Mouse (Mus musculus) urinary bladder, postnatal 10 days (tissue): Measurements from ENCODE around the gene Plxna4.

ENCODE experiments used
- DNase-seq: peaks from one replicate; pipeline ENCODE4 v3.0.0; 2022; ENCODE audit warnings: low spot score

Gene Plxna4

DNA sequence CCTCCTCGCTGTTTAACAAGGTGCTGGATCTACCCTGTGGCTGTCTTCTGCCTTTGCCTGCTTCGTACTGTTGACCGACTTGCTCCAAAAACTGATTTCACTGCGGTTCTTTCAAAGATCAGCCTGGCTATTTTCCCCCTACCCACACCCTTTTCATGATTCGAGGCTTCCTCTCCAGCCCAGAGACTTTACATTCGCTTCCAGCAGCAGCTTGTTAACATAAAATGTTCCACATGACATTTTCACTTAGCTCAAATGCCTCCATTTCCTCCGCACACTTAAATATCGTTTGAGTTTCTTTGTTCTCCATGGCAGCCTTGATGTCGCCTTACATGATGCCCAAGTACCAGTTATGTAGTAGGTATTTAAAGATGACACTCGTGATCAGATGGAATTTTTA lies 336.3 kb downstream of the Plxna4 start:
- no peak for DNase-seq

DNA sequence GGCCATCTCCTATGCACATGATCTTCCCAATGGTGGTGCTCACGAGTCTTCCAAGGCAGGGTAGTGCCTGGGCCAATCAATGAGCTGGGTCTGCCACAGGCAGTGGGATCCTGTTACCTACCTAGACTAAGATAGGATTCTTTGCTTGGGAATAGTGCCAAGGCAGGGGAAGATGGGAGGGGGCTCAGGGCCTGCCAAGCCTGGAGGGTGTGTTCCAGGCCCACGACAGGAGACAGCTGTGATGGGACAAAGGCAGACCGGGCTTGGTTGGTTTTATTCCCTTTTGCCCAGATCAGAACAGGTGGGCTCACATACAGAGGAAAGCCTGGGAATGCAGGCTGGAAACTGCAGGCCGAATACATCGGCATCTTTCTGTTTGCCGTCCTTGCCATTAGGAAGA lies 342.0 kb downstream of the Plxna4 start:
- DNase-seq: no peak

DNA sequence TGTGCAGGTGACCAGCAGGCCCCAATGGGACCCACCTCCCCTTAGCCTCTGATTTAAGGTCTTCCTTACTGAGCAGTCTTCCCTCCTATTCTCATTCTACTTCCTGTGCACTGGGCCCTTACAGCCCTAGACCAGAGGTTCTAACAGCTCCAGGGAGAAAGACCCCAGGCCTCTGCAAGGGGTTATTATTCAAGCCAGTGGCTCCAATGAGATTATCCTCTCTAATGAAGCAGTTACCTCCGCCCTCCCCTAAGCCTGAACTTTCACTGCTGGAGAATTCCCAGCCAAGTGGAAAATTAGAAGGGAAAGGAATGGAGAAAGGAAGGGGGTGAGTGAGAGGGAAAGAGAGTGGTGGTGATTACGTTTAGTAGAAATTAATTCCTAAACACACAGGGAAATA lies 345.0 kb downstream of the Plxna4 start:
- DNase-seq: no peak

DNA sequence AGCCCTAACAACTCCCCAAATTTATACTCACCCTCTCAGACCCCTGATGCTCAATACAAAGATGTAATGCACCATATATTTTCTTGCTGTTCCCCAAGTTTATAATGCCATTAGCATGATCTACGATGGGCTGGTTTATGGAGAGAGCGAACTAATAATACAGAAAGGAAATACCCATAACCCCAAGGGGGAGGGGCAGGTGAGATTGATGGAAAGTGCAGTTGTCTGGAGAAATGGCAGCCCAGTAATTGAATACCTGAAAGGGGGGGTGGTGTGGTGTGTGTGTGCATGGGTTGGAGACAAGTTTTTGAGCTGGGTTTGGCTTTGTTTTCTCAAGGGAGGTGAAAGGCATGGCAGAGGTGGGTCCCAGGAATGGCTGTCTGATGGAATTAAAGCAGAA lies 356.6 kb downstream of the Plxna4 start:
- no peak for DNase-seq

DNA sequence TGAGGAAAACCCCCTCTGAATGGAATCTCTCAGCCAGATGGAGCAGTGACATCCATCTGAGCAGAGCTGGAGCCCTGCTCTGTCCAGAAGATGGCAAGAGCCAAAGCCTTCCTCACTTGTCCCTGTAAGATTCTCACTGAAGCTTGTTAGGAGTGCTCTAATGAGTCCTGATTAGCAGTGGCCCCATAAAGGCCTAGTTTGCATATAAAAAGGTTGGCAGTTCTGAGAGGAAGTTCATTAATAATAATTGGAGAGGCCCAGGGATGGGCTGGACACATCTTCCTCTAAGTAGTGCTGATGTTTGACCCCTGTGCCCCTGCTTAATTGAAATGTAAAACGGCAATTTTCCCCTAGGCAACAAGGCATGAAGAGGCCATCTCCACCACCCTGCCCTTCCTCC lies 361.4 kb downstream of the Plxna4 start:
- no peak for DNase-seq

DNA sequence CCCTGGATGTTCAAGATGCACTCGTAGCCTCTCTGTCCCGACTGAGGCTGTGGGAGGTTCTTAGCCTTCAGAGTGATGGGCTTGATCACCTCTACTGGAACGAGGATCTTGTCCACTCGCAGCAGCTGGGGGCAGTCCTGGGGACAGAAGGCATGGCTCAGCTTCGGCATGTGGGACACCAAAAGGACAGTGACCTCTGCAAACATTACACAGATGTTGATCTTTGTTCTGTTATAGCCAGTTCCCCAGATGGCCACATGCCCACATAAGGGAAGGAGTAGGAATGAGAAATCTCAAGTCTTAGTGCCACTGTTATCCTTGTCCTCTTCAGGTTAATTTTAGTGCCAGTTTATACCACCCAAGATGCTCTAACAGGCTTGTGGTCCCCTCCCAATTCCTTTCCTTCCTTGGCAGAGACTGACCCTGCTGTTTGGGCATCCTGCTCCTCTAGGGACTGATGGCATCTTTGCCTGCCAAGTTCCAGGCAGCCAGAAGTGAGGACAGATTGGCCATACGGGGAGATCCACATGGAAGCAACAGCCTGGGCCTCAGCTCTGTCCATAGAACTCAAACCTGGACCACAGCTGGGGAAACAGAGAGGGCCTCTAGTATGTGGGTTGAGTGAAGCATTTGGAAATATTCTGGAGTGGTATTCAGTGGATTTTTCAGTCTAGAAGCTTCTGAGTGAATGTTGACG lies 363.8 kb downstream of the Plxna4 start:
- no peak for DNase-seq

DNA sequence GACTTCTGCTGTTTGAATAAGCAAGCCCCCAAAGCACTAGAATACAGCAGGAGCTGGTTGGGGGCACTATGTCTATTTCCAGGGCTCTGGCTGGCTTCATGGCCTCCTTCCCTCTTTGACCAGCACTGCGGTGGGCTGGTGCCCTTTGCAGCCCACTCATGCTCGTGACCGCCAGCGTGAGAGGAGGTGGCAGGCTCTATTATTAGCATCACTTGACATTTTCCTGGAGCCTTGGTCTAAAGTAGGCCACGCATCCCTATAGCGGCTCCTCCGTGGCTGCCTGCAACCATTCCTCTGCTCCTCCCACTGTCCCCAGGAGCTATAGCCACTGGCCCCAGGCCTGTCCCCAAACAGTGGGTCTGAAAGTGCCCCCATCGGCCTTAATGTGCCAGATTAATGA lies 367.2 kb downstream of the Plxna4 start:
- no peak for DNase-seq

DNA sequence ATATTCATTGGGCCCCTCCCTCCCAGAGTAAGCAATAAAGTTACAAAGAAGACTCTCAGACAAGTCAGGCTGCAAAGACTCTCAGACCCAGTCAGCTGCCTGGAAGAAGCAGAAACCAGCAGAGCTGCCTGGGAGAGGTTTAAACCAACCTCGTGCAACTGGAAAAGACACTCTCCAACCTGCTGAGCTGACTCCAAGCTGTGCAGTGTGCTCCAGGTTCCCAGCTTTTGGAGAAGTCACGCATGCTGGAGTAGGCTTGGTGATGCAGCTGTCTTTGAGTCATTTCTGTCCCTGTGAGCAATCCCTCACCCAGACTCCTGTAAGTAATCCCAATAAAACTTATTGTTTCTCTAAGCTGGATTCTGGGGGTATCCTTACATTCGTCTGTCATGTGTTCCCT lies 369.4 kb downstream of the Plxna4 start:
- DNase-seq: no peak

DNA sequence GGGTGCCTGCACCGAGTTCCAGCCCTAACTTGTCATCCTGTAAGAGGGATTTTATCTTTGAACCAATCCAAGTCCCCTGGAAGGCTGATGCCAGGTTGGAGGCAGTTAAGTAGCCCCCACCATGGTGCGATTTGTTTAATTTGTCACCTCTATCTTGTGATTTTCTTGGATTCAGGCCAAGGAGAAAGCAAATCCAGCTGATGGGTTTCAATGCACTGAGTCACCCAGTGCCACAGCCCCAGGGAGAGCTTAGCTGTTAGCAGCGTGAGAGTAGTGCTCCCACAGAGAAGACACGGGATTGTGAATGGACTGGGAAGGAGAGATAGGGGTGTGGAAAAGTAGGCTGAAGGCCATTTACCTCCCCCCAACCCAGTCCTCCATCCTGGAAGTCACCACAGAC lies 375.6 kb downstream of the Plxna4 start:
- no peak for DNase-seq

DNA sequence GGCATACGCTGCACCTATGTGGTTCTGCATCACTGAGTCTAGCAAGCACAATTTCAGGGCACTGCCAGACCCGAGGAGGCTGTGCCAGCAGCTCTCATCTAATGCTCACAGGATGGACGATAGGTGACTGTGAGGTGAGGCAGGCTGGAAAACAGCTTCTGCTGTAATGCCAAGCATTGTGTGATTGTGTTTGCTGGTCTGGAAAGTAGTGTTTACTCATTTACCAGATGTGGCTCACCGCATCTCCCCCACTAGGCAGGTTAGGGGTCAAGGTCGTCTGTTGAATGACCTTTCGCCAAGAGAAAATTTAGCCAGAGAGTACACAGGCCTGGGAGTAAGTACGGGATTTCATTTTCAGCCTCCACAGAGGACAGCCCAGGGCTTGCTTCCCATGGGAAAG lies 377.9 kb downstream of the Plxna4 start:
- DNase-seq: no peak

DNA sequence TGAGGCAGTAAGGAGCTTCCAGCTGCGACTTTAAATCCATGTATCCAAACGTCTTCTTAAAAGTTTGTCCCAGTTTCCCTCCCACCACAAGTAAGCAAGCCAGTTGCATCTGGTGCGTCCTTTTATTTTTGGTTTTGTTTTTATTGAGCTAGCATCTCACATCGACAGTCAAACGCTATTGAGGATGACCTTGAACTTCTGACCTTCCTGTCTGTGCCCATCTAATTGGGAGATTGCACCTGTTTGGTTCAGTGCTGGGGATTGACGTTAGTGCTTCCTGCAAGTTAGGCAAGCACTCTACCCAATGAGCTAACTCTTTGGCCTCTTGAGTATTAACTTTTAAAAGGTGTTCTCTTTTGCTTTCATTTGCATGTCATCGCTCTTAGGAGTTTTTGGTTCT lies 379.0 kb downstream of the Plxna4 start:
- no peak for DNase-seq

DNA sequence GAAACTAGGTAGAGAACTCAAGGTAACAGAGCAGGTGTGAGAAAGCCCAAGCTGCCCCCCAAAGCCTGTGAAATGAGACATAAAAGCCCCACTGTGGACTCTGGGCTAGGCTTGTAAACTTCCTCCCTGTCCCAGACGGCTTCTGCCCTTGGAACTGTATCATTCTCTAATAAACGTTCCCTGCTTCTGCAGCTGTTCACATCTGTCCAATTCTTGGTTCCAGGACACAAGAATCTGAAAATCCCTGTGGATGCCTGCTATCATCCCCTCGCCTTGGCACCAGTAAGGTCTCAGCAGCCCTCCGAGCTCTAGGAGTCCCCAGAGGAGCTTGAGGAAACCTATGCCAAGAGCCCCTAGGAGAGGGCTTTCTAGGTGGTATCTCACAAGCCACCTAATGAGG lies 383.7 kb downstream of the Plxna4 start:
- no peak for DNase-seq

DNA sequence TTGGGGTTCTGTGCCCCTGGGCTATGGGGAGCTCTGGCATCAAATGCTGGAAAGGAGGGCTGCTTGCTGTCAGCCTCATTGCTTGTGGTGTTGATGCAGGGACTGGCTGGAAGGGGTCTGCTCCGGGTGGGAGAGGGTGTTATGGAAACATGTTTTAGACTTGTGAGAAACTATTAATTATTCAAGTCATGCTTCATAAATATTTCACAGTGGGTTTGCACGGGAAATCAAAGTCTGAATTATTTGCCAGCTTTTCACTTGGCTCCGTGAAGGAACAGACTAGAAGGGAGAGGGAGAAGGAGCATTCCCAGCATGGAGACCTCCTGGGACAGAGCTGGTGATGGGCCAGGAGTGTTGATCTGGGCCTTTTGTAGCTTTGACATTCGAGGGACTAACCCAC lies 384.6 kb downstream of the Plxna4 start:
- DNase-seq: no peak

DNA sequence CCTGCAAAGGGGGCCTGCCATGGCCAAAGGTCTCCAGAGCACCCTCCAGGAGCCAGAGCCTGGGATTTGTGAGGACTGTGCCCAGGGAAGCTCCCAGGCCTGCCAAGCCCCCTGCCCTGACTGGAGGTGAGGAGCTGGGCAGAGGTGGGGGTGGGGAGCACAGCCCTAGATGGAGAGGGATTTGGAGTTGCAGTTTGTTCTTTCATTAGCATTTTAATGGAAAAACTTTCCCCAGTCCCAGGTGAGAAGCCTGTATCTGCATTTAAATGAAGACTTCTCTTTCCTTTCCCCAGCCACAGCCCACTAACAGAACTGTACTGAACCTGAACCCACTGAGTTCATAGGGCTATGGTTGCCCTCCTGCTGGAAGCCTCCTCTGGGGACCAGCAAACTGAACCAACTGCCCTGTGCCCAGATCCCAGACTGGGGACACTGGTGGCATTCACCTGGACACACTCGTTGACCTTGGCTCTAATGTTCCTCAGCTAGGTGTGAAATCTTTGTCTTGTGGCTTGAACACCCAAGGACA lies 385.3 kb downstream of the Plxna4 start:
- DNase-seq: no peak

DNA sequence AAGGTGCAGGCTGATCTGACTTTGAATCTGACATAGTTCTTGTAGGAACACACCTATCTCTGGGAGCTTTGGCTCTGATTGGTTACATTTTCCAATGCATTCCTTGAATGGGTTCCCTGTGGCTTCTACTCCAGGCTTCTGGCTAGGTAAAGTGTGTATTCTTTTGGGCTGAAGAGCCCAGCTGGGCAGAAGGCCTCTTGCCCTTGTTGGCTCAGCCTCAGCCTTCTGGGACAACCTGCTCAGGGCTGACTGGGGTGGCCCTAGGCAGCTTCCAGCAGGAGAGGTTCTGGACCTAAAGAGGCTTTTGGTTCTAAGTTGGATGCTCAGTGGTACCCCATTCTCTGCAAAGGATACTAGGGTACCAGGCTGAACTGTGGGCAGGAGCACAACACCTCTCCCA lies 386.5 kb downstream of the Plxna4 start:
- no peak for DNase-seq

DNA sequence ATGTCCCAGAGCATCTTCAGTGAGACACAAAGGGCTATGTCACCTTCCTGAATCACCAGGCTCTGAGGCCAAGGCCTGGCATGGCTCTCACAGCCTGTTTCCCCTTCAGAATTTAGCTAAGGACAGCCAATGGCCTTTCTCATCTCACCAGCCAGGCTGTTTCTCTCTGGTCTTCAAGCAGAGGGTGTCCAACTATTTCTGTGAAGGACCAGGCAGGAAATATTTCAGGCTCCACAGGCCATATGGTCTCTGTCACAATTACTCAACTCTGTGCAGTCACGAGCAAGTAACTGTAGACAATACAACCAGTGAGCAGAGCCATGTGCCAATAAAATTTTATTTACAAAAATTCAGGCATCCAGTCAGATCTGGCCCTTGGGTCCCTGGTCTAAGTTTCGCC lies 388.4 kb downstream of the Plxna4 start:
- DNase-seq: no peak

DNA sequence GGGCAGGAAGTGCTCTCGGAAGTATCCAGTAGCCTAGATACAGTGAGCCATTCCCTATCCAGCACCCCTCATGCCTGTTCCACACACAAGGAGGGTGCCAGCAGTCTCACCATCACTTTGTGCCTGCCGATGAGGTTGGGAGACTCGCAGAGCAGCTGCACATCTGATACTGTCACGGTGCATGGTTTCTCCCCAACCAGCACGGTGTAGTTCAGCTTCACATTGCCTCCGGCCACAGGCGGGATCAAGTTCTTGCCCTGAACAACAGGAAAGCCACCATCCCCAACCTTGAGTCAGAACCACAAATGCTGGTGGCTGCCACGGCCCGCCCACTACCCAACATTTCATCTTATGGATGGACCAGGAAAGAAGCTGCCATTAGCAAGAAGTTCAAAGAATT lies 391.1 kb downstream of the Plxna4 start:
- DNase-seq: no peak

DNA sequence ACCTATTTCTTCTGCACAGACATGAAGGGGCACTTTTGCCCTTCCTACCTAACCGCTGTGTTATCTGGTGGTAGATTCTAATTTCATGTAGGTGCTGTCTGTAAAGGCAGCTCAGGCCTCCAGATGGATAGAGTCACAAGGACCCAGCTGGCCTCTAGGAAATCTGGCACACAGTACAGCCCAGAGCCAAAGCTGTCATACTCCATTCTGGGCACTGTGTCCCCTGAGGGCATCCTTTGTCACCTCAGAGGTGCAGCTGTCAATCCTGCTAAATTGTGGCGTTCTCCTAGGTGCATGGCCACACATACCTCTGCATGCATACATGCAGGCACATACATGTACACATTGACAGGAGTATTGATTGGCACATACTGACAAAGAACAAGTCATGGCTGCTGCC lies 394.9 kb downstream of the Plxna4 start:
- no peak for DNase-seq

DNA sequence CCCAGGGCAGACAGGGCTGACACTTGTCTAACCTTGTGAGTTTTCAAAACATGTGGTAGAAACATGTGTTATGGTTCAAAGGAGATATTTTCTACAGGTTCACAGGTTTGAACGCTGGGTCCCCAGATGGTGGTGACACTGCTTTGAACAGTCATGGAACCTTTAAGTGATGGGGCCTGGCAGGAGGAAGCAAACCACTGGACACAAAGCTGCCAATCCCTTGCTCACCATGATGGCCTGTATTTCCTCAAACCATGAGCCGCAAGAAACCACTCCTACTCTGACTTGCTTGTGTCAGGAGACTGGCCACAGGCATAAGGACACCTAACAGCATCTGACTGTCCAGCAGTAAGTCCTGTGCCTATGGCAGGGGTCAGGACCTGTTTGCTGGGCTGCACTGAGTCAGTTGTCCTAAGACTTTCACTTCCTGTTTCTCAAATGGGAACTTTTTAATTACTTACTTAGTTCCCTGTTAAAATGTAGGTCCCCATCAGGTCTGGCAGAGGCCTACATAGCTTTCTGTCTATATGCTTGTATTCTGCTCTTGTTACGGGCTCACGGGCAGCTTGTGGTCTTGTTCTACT lies 403.5 kb downstream of the Plxna4 start:
- DNase-seq: no peak

DNA sequence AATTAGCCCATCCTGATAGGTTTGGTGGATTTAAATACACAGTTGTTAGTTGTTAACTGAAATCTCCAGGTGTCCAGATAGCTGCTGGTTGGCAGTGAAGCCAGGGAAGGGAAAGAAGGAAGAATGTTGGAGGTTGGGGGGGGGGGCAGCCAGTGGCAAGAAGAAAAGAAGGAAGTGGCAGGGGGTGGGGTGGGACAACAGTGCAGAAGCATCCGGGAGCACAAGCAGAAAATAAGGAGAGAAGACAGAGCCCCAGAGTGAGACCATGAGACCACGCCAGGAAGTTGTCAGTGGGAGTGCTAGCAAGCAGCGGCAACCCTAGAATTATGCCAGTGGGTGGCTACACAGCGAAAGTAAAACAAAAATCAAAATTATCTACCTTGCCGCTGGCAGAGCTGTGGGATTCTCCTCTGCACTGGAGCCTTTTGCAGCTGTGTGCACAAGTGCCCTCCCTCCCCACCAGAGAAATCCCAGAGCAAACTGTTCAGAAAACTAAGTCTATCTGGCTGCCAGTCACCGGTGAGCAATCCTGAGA lies 404.3 kb downstream of the Plxna4 start:
- DNase-seq: no peak

DNA sequence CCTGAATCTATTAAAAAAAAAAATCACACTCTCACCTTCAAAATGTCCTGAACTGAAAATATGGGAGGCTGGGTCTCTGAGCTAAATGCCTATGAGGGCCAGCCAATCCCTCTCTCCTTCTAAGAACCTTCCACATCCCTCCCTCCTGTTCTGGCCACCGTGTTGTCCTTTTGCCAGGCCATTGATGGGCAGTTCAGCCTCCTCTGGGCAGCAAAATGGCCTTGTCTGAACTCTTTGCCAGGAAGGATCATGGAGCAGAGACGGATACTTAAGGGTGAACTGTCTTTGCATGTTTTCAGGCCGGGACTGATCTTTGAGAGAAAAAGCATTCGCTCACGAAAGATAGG lies 408.0 kb downstream of the Plxna4 start:
- DNase-seq: no peak

DNA sequence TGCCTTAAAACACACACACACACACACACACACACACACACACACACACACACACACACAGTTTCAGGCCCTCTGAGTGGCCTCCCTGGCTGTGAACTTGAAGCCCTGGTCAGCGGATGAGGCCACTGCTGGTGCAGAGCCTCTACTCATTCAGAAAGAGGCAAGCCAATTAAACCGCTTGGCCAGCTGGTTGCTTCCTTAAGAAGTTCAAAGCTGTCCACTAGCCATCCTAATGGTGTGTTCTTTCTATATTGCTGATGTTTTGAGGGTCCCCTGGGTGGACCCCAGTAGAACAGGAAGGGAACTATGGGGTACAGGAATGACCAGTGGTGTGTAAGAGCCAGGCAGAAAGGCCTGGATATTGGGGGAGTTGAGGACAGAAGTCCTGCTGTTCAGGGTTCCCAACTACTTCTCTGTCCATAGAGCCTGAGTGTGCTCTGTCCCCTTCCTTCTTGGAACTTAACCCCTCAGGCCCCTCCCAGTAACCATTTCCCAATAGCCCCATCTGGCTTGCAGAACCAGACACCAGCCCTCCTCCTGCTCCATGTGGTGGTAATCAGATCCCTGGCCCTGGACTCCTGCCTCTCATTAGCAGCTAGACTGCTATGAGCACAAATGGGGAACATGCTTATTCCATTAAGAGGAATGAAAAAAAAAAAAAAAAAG lies 408.5 kb downstream of the Plxna4 start:
- no peak for DNase-seq

DNA sequence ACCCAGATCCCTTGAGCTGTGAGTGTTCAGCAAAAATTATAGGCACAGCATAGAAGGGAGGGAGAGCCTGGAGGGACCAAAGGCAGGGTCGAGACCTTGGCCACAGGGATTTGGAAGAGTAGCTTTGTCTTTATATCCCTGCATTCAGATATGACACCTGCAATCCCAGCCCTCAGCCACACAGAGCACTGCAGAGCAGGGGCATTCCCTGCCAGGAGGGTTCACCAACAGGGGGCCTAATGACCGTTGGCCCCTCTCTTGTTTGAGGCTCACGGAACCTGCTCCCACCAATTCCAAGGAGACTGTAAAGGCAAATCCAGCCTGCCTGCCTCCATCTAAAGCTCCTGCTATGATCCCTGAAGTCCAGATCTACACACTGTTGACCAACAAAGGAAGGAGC lies 410.1 kb downstream of the Plxna4 start:
- DNase-seq: no peak
